Mouse (Mus musculus): ENCODE results near the gene Olfr126. TPM values are rescaled to one million over a fixed set of nuclear protein-coding genes. Genes with fewer than 3 reads are reported as not detected.

Gene Olfr126
- not detected in 2 replicates for polyA plus RNA-seq (2015; fragmentation: Nextera tagmentation; extraction: Ambion mirVana)

GRCm38 (mm10) chr17:37847183-37847582 lies at the start of gene Olfr126:
Gene Olfr126 (plus strand): TSS chr17:37847483.
- Histone ChIP-seq H3K4me2 (ENCODE audit: low read length) (no peak within 1 kb of the TSS), H3K9me3 (replicated peaks; ENCODE audit: low read length) (no peaks in the 10 kb centered on the region)

DNA sequence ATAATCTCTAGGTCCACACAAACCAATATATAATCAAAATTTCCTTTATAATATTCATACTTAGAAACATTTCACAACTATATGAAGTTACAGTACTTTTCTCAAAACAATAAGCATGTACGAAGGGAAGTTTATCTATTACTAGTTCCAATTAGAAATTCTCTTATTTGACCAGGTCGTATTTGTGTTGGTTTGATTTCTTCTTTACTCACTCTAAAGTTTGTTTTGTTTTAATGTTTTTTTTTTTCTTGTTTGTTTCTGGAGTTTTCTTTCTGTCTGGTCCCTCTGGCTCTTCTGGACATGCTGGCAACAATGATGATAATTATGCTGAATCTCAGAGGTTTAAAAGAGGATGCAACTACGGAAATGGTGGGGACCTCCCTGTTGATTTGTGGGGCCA lies 47.7 kb upstream of the Olfr126 start, which contains the start of gene Olfr124:
TSS of gene Olfr124 (plus strand) at position 301 of the 400 bp plus-strand sequence.
- Histone ChIP-seq H3K4me2 (ENCODE audit: low read length) (no peak within 1 kb of the TSS), H3K4me3 (replicated peaks; ENCODE audit: low read depth, low read length) (no peak within 1 kb of the TSS), H3K9ac (ENCODE audit: low read depth, low read length) (no peak within 1 kb of the TSS), H3K27ac (no peak within 1 kb of the TSS), H3K4me1 (replicated peaks; ENCODE audit: insufficient read depth, low read length) (no peaks in the 10 kb centered on the region), H3K36me3 (ENCODE audit: insufficient read depth, low read length) (no peaks in the 10 kb centered on the region), H3K27me3 (ENCODE audit: insufficient read depth, low read length) (no peaks in the 10 kb centered on the region), H3K9me3 (replicated peaks; ENCODE audit: low read length) (no peaks in the 10 kb centered on the region)
- DNase-seq (ENCODE audit: low spot score) (no peak), ATAC-seq (replicated peaks; ENCODE audit: low FRiP score, low read depth) (no peak)
- no peak for TF ChIP-seq CTCF (IDR thresholded peaks at IDR 0.05; ENCODE audit: low read depth)
- WGBS = 89% methylated on average over 3 of the region's 3 CpGs

More at GRCm38 (mm10) chr17:37847183-37847582, at the start of gene Olfr126:
- TF ChIP-seq CTCF (IDR thresholded peaks at IDR 0.05; ENCODE audit: low read depth) = no peak
- DNase-seq (ENCODE audit: low spot score) (no peak), ATAC-seq (replicated peaks; ENCODE audit: low FRiP score, low read depth) (no peak)
- no peaks in the 10 kb centered on the region for H3K27me3 ChIP-seq (ENCODE audit: insufficient read depth, low read length)
- H3K27ac ChIP-seq = no peak within 1 kb of the TSS
- no peak within 1 kb of the TSS for H3K4me3 ChIP-seq (replicated peaks; ENCODE audit: low read depth, low read length)
- H3K36me3 ChIP-seq (ENCODE audit: insufficient read depth, low read length) = no peaks in the 10 kb centered on the region
- no peak within 1 kb of the TSS for H3K9ac ChIP-seq (ENCODE audit: low read depth, low read length)
- H3K4me1 ChIP-seq (replicated peaks; ENCODE audit: insufficient read depth, low read length) = no peaks in the 10 kb centered on the region

GRCm38 (mm10) chr17:37832649-37833048 lies 14.6 kb upstream of the Olfr126 start, which contains the start of gene Olfr125:
Gene Olfr125 (plus strand): TSS chr17:37832949.
- ATAC-seq (replicated peaks; ENCODE audit: low FRiP score, low read depth) = no peak
- DNase-seq (ENCODE audit: low spot score) = no peak
- TF ChIP-seq CTCF (IDR thresholded peaks at IDR 0.05; ENCODE audit: low read depth) = no peak

DNA sequence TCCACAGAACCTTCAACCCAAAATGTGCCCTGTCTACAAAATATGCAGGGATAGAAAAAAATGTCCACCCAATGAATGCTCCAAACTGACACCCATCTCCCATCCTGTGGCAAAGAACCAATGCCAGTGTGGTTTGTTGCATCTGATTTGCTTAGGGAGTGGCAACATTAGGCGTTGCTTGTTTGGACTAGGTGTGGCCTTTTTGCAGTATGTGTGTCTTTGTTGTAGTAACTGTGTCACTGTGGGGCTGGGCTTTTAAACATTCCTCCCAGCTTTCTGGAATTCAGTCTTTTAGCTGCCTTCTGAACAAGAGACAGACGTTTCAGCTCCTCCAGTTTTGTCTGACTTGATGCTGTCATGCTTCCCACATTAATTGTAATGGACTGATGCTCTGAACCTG lies 16.6 kb downstream of the Olfr126 start:
- Histone ChIP-seq H3K4me1 (replicated peaks; ENCODE audit: insufficient read depth, low read length) (no peaks in the 10 kb centered on the region), H3K36me3 (ENCODE audit: insufficient read depth, low read length) (no peaks in the 10 kb centered on the region), H3K9ac (ENCODE audit: low read depth, low read length) (no peak overlapping the region), H3K27me3 (ENCODE audit: insufficient read depth, low read length) (no peaks in the 10 kb centered on the region), H3K4me3 (replicated peaks; ENCODE audit: low read depth, low read length) (no peak overlapping the region), H3K27ac (no peak overlapping the region), H3K9me3 (replicated peaks; ENCODE audit: low read length) (no peaks in the 10 kb centered on the region), H3K4me2 (ENCODE audit: low read length) (no peak overlapping the region)
- ATAC-seq (replicated peaks; ENCODE audit: low FRiP score, low read depth) (no peak), DNase-seq (ENCODE audit: low spot score) (no peak)
- 66% methylated on average over 2 of the region's 2 CpGs for WGBS
- TF ChIP-seq CTCF (IDR thresholded peaks at IDR 0.05; ENCODE audit: low read depth) = no peak

More at GRCm38 (mm10) chr17:37832649-37833048, 14.6 kb upstream of the Olfr126 start, which contains the start of gene Olfr125:
- no peak within 1 kb of the TSS for H3K4me2 ChIP-seq (ENCODE audit: low read length)
- no peak within 1 kb of the TSS for H3K9ac ChIP-seq (ENCODE audit: low read depth, low read length)
- no peaks in the 10 kb centered on the region for H3K4me1 ChIP-seq (replicated peaks; ENCODE audit: insufficient read depth, low read length)
- H3K27ac ChIP-seq = no peak within 1 kb of the TSS
- H3K36me3 ChIP-seq (ENCODE audit: insufficient read depth, low read length) = no peaks in the 10 kb centered on the region
- H3K27me3 ChIP-seq (ENCODE audit: insufficient read depth, low read length) = no peaks in the 10 kb centered on the region
- no peaks in the 10 kb centered on the region for H3K9me3 ChIP-seq (replicated peaks; ENCODE audit: low read length)
- no peak within 1 kb of the TSS for H3K4me3 ChIP-seq (replicated peaks; ENCODE audit: low read depth, low read length)

DNA sequence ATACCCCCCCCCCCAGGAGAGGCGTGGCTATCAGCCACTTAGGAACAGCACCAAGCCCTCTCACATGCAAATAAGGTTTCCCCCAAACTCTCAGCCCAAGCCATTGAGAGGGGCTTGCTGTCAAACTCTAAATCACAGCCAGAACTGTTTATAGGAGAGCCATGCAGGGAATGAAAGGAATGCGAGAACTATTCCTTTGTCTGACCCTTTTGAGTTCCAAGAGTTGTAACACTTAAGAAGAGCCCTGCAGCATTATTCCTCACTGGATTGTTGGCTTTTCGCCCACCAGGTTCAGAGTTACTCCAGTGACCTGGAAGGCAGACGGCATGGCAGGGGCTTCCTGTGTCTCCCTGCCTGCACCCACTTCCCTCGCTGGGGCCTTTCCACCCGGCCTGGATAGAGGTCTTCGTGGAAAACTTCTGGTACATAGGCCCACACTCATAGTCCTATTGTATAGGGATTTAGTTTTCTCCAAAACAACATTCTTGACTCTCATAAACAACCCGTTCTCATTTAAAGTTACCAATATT lies 22.5 kb downstream of the Olfr126 start:
- DNase-seq (ENCODE audit: low spot score) (peak; percentile 5), ATAC-seq (replicated peaks; ENCODE audit: low FRiP score, low read depth) (no peak)
- Histone ChIP-seq H3K27ac (no peak overlapping the region), H3K36me3 (ENCODE audit: insufficient read depth, low read length) (no peaks in the 10 kb centered on the region), H3K4me3 (replicated peaks; ENCODE audit: low read depth, low read length) (no peak overlapping the region), H3K27me3 (ENCODE audit: insufficient read depth, low read length) (no peaks in the 10 kb centered on the region), H3K4me1 (replicated peaks; ENCODE audit: insufficient read depth, low read length) (no peaks in the 10 kb centered on the region), H3K9ac (ENCODE audit: low read depth, low read length) (no peak overlapping the region), H3K9me3 (replicated peaks; ENCODE audit: low read length) (no peaks in the 10 kb centered on the region), H3K4me2 (ENCODE audit: low read length) (no peak overlapping the region)
- no peak for TF ChIP-seq CTCF (IDR thresholded peaks at IDR 0.05; ENCODE audit: low read depth)
- WGBS = 17% methylated on average over 8 of the region's 8 CpGs

- Histone ChIP-seq H3K36me3 (ENCODE audit: insufficient read depth, low read length) (no peaks in the 10 kb centered on the region), H3K4me1 (replicated peaks; ENCODE audit: insufficient read depth, low read length) (no peaks in the 10 kb centered on the region), H3K9ac (ENCODE audit: low read depth, low read length) (no peak overlapping the region), H3K27me3 (ENCODE audit: insufficient read depth, low read length) (no peaks in the 10 kb centered on the region), H3K9me3 (replicated peaks; ENCODE audit: low read length) (no peaks in the 10 kb centered on the region), H3K4me3 (replicated peaks; ENCODE audit: low read depth, low read length) (no peak overlapping the region), H3K4me2 (ENCODE audit: low read length) (no peak overlapping the region), H3K27ac (no peak overlapping the region)
- no peak for TF ChIP-seq CTCF (IDR thresholded peaks at IDR 0.05; ENCODE audit: low read depth)
- no peak for DNase-seq (ENCODE audit: low spot score)
- no peak for ATAC-seq (replicated peaks; ENCODE audit: low FRiP score, low read depth)
- 75% methylated on average over 3 of the region's 3 CpGs for WGBS
Observed at GRCm38 (mm10) chr17:37873830-37874229, 26.5 kb downstream of the Olfr126 start.

DNA sequence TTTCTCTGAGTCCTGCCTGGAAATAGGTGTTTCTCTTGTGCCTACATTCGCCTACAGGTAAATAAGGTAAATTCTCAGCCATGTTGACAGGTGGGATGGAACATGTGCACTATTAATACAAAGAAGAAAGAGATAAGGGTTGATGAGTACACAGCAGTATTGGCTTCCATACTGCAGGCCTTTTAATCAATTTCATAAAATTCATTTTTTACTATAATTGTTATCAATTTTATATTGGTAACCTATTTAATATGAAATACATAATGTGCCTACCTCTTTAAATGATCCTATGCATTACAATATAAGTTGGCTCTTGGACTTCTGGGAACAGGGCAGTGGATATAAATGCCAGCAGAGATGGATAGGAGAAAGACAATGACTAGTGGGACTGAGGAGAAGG lies 52.9 kb downstream of the Olfr126 start, which contains the start of gene Olfr127:
TSS of gene Olfr127 (plus strand) at position 301 of the 400 bp plus-strand sequence.
- H3K36me3 ChIP-seq (ENCODE audit: insufficient read depth, low read length) = no peaks in the 10 kb centered on the region
- H3K27ac ChIP-seq = no peak within 1 kb of the TSS
- H3K4me1 ChIP-seq (replicated peaks; ENCODE audit: insufficient read depth, low read length) = no peaks in the 10 kb centered on the region
- H3K27me3 ChIP-seq (ENCODE audit: insufficient read depth, low read length) = no peaks in the 10 kb centered on the region
- H3K9ac ChIP-seq (ENCODE audit: low read depth, low read length) = no peak within 1 kb of the TSS
- no peak for TF ChIP-seq CTCF (IDR thresholded peaks at IDR 0.05; ENCODE audit: low read depth)
- no peak for DNase-seq (ENCODE audit: low spot score)
- no peak within 1 kb of the TSS for H3K4me3 ChIP-seq (replicated peaks; ENCODE audit: low read depth, low read length)
- H3K9me3 ChIP-seq (replicated peaks; ENCODE audit: low read length) = no peaks in the 10 kb centered on the region
- no peak for ATAC-seq (replicated peaks; ENCODE audit: low FRiP score, low read depth)
- 59% methylated on average over 1 of the region's 1 CpGs for WGBS
- no peak within 1 kb of the TSS for H3K4me2 ChIP-seq (ENCODE audit: low read length)

Other genes starting within 250 kb of the Olfr126 start
- not detected in 2 replicates for gene Olfr115, start 220.4 kb upstream of the Olfr126 start, polyA plus RNA-seq (2015; fragmentation: Nextera tagmentation; extraction: Ambion mirVana)
- gene Olfr116, start 220.3 kb upstream of the Olfr126 start, polyA plus RNA-seq (2015; fragmentation: Nextera tagmentation; extraction: Ambion mirVana) = not detected in 2 replicates
- gene Olfr117, start 183.7 kb upstream of the Olfr126 start, polyA plus RNA-seq (2015; fragmentation: Nextera tagmentation; extraction: Ambion mirVana) = not detected in 2 replicates
- not detected in 2 replicates for gene Olfr118, start 180.5 kb upstream of the Olfr126 start, polyA plus RNA-seq (2015; fragmentation: Nextera tagmentation; extraction: Ambion mirVana)
- gene Olfr119, start 150.9 kb upstream of the Olfr126 start, polyA plus RNA-seq (2015; fragmentation: Nextera tagmentation; extraction: Ambion mirVana) = not detected in 2 replicates
- gene Olfr120, start 125.7 kb upstream of the Olfr126 start, polyA plus RNA-seq (2015; fragmentation: Nextera tagmentation; extraction: Ambion mirVana) = not detected in 2 replicates
- not detected in 2 replicates for gene Olfr121, start 98.6 kb upstream of the Olfr126 start, polyA plus RNA-seq (2015; fragmentation: Nextera tagmentation; extraction: Ambion mirVana)
- gene Olfr122, start 78.9 kb upstream of the Olfr126 start, polyA plus RNA-seq (2015; fragmentation: Nextera tagmentation; extraction: Ambion mirVana) = not detected in 2 replicates
- gene Olfr123, start 54.0 kb upstream of the Olfr126 start, polyA plus RNA-seq (2015; fragmentation: Nextera tagmentation; extraction: Ambion mirVana) = not detected in 2 replicates
- gene Olfr124, start 47.6 kb upstream of the Olfr126 start, polyA plus RNA-seq (2015; fragmentation: Nextera tagmentation; extraction: Ambion mirVana) = not detected in 2 replicates
- not detected in 2 replicates for gene Olfr125, start 14.5 kb upstream of the Olfr126 start, polyA plus RNA-seq (2015; fragmentation: Nextera tagmentation; extraction: Ambion mirVana)
- not detected in 2 replicates for gene Olfr127, start 53.0 kb downstream of the Olfr126 start, polyA plus RNA-seq (2015; fragmentation: Nextera tagmentation; extraction: Ambion mirVana)
- not detected in 2 replicates for gene Olfr128, start 73.1 kb downstream of the Olfr126 start, polyA plus RNA-seq (2015; fragmentation: Nextera tagmentation; extraction: Ambion mirVana)
- not detected in 2 replicates for gene Olfr761, start 105.6 kb downstream of the Olfr126 start, polyA plus RNA-seq (2015; fragmentation: Nextera tagmentation; extraction: Ambion mirVana)
- gene Olfr129, start 212.6 kb downstream of the Olfr126 start, polyA plus RNA-seq (2015; fragmentation: Nextera tagmentation; extraction: Ambion mirVana) = not detected in 2 replicates
- not detected in 2 replicates for gene Olfr130, start 216.4 kb downstream of the Olfr126 start, polyA plus RNA-seq (2015; fragmentation: Nextera tagmentation; extraction: Ambion mirVana)
- not detected in 2 replicates for gene Olfr131, start 241.2 kb downstream of the Olfr126 start, polyA plus RNA-seq (2015; fragmentation: Nextera tagmentation; extraction: Ambion mirVana)

Data from kidney, postnatal 0 days (tissue).